Mouse (Mus musculus): ENCODE measurements around the gene Mapk8ip3. TPM values are rescaled to one million over a fixed set of nuclear protein-coding genes. Genes with fewer than 3 reads are reported as not detected.

The Mapk8ip3 gene
- total RNA-seq, 2 experiments from 2014 or later = 66.5 to 68.5 TPM

DNA sequence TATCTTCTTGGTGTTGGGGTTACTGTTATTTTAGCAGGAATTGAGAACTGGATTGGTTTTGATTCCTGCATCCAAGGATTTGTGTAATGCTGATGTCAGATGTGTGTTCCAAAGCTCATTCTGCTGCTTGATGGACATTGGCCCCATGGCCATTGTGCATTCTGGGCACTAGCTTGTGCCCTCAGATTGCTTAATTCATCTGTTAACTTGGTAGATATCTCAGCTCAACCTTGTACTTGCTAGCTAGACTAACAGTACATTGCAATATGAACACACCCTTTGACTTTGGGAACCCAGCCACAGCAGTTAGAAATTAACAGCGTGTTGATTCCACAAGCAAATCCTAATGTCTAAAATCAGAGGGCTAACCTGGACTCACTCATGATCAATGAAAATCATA is 89.4 kb downstream of the Mapk8ip3 start:
- DNase-seq = no peak

DNA sequence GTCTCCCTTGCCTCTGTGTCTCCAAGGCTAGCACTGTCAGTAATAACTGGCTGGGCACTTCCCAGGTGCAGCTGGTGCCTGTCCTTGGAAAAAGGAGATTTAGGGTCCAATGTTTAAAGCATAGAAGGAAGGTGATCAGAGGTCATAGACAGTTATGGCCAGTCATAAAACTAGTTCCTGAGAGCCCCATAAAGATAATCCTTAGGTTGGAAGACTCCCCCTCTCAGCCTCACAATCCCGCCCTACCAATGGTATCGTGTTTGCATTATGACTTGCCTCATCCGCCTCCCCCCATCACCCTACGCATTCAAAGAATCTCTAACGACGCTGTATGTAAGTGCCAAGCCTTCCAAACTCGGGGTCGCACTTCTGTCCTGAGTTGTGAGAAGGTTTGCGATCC is 92.3 kb downstream of the Mapk8ip3 start:
- DNase-seq = no peak

DNA sequence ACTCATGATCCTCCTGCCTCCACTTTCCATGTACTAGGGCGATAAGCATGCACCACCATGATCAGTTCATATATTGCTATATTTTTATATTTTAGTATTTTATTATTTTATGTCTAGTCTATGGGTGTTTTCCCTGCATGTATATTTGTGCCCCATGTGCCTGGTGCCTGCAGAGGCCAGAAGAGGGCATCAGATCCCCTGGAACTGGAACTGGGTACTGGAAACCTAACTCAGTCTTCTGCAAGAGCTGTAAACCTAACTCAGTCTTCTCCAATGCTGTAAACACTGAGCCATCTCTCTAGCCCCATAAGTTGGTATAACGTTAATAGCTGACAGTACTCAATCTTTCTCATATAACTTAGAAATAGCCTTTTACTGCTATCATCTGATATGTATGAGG is 94.1 kb downstream of the Mapk8ip3 start:
- DNase-seq = no peak

Other genes starting within 250 kb of the Mapk8ip3 start
- gene Syngr3, start 247.0 kb downstream of the Mapk8ip3 start, total RNA-seq (2021) = under 1 TPM; 0.14 to 0.27 TPM
- gene Gfer, start 240.8 kb downstream of the Mapk8ip3 start, total RNA-seq (2021) = 10 to 100 TPM; 23.3 to 25.6 TPM
- 1 to 10 TPM; 1.9 to 2.1 TPM for gene Noxo1, start 240.7 kb downstream of the Mapk8ip3 start, total RNA-seq (2021)
- gene Tbl3, start 229.3 kb downstream of the Mapk8ip3 start, total RNA-seq (2021) = 10 to 100 TPM; 25.2 to 29.2 TPM
- not detected for gene Rnf151, start 218.9 kb downstream of the Mapk8ip3 start, total RNA-seq (2021)
- 100 to 1,000 TPM; 734 to 782 TPM for gene Rps2, start 218.9 kb downstream of the Mapk8ip3 start, total RNA-seq (2021)
- gene Ndufb10, start 212.5 kb downstream of the Mapk8ip3 start, total RNA-seq (2021) = 100 to 1,000 TPM; 684 to 725 TPM
- gene Rpl3l, start 209.2 kb downstream of the Mapk8ip3 start, total RNA-seq (2021) = 10 to 100 TPM; 19.5 TPM
- 10 to 100 TPM; 74.4 to 83.3 TPM for gene Msrb1, start 200.3 kb downstream of the Mapk8ip3 start, total RNA-seq (2021)
- gene Hs3st6, start 184.0 kb downstream of the Mapk8ip3 start, total RNA-seq (2021) = under 1 TPM in 1 of 2 experiments, not detected in 1; 0.20 TPM
- gene Meiob, start 132.7 kb downstream of the Mapk8ip3 start, total RNA-seq (2021) = under 1 TPM in 1 of 2 experiments, not detected in 1; 0.16 TPM
- gene Hagh, start 96.8 kb downstream of the Mapk8ip3 start, total RNA-seq (2021) = 10 to 100 TPM; 77.6 to 82.3 TPM
- 10 to 100 TPM; 50.3 to 53.0 TPM for gene Fahd1, start 86.6 kb downstream of the Mapk8ip3 start, total RNA-seq (2021)
- gene Igfals, start 71.0 kb downstream of the Mapk8ip3 start, total RNA-seq (2021) = 1 to 10 TPM; 2.9 to 3.5 TPM
- 10 to 100 TPM; 25.6 to 27.0 TPM for gene Nubp2, start 50.6 kb downstream of the Mapk8ip3 start, total RNA-seq (2021)
- 10 to 100 TPM; 34.8 to 38.6 TPM for gene Spsb3, start 50.3 kb downstream of the Mapk8ip3 start, total RNA-seq (2021)
- 10 to 100 TPM; 24.8 to 27.1 TPM for gene Eme2, start 41.9 kb downstream of the Mapk8ip3 start, total RNA-seq (2021)
- gene Mrps34, start 41.9 kb downstream of the Mapk8ip3 start, total RNA-seq (2021) = 10 to 100 TPM; 93.6 to 97.0 TPM
- gene Nme3, start 40.5 kb downstream of the Mapk8ip3 start, total RNA-seq (2021) = 10 to 100 TPM; 33.6 to 42.8 TPM
- gene Jpt2, start 23.7 kb upstream of the Mapk8ip3 start, total RNA-seq (2021) = 10 to 100 TPM; 43.6 to 49.9 TPM
- gene Cramp1l, start 78.8 kb upstream of the Mapk8ip3 start, total RNA-seq (2021) = 10 to 100 TPM; 15.1 to 16.3 TPM
- gene Ift140, start 79.1 kb upstream of the Mapk8ip3 start, total RNA-seq (2021) = 1 to 10 TPM; 7.0 to 7.3 TPM
- gene Tmem204, start 146.6 kb upstream of the Mapk8ip3 start, total RNA-seq (2021) = 10 to 100 TPM; 25.2 to 27.4 TPM
- 10 to 100 TPM; 16.4 to 17.5 TPM for gene Telo2, start 179.0 kb upstream of the Mapk8ip3 start, total RNA-seq (2021)
- gene Ptx4, start 183.8 kb upstream of the Mapk8ip3 start, total RNA-seq (2021) = 1 to 10 TPM; 1.4 TPM
- gene Clcn7, start 196.4 kb upstream of the Mapk8ip3 start, total RNA-seq (2021) = 10 to 100 TPM; 25.2 to 25.6 TPM
- not detected for gene Ccdc154, start 225.5 kb upstream of the Mapk8ip3 start, total RNA-seq (2021)
- gene Gm38655, start 238.5 kb upstream of the Mapk8ip3 start, total RNA-seq (2021) = not detected
- 10 to 100 TPM; 14.4 to 17.5 TPM for gene BC003965, start 247.6 kb upstream of the Mapk8ip3 start, total RNA-seq (2021)

All from heart, postnatal 4 days (tissue).